Mouse (Mus musculus) embryonic facial prominence, embryonic 11.5 days (tissue): ENCODE data around the gene Dgcr6. TPM values are rescaled to one million over a fixed set of nuclear protein-coding genes. Genes with fewer than 3 reads are reported as not detected.

Experiments
- ATAC-seq: fragments of 200-750 bp; cut with Nextera tagmentation; replicated peaks from 2 replicates; pipeline ENCODE4 v1.8.0; 2017; ENCODE audit warnings: low read depth; ENCODE audit not compliant: insufficient number of reproducible peaks, low FRiP score, low TSS enrichment
- DNase-seq: peaks from one replicate; pipeline ENCODE4 v3.0.0-alpha.2; 2015; ENCODE audit warnings: low spot score
- H3K27ac ChIP-seq: fragments of 300-500 bp; sonication (generic); replicated peaks from 2 replicates; pipeline ENCODE4 v1.5.1; 2014; ENCODE audit warnings: mild to moderate bottlenecking, low read depth, low read length, control low read depth
- H3K27me3 ChIP-seq: fragments of 300-500 bp; sonication (generic); 2 replicates; pipeline ENCODE4 v1.6.1; 2014; ENCODE audit warnings: mild to moderate bottlenecking, low read length, moderate library complexity, mixed read lengths; ENCODE audit not compliant: control insufficient read depth, insufficient read depth
- H3K36me3 ChIP-seq: fragments of 300-500 bp; sonication (generic); replicated peaks from 2 replicates; pipeline ENCODE4 v1.6.1; 2014; ENCODE audit warnings: low read depth, mild to moderate bottlenecking, low read length, moderate library complexity, mixed read lengths; ENCODE audit not compliant: control insufficient read depth, insufficient read depth
- H3K4me1 ChIP-seq: fragments of 300-500 bp; sonication (generic); 2 replicates; pipeline ENCODE4 v1.6.1; 2014; ENCODE audit warnings: low read length, mixed read lengths; ENCODE audit not compliant: control insufficient read depth, insufficient read depth
- H3K4me2 ChIP-seq: fragments of 300-500 bp; sonication (generic); 2 replicates; pipeline ENCODE4 v1.6.1; 2014; ENCODE audit warnings: low read depth, mild to moderate bottlenecking, control low read depth, low read length, moderate library complexity
- H3K4me3 ChIP-seq: fragments of 300-500 bp; sonication (generic); 2 replicates; pipeline ENCODE4 v1.5.1; 2014; ENCODE audit warnings: low read depth, low read length, control low read depth
- H3K9ac ChIP-seq: fragments of 300-500 bp; sonication (generic); replicated peaks from 2 replicates; pipeline ENCODE4 v1.6.1; 2014; ENCODE audit warnings: mild to moderate bottlenecking, control low read depth, low read length
- H3K9me3 ChIP-seq: fragments of 300-500 bp; sonication (generic); replicated peaks from 2 replicates; pipeline ENCODE4 v1.6.1; 2016; ENCODE audit warnings: mild to moderate bottlenecking, low read length, inconsistent platforms, mixed read lengths; ENCODE audit not compliant: control insufficient read depth
- WGBS: fragments of 180-500 bp; shearing (Covaris S2); extraction: QIAGEN DNeasy Blood & Tissue Kit; methylation state at CpG from one replicate; pipeline ENCODE4 v1.1.7; 2014; 5-methylcytosine and 5-hydroxymethylcytosine counted together
- polyA plus RNA-seq: library from polyadenylated mRNA; unstranded; fragments of >200 nt; fragmentation: Nextera tagmentation; extraction: Ambion mirVana; gene quantifications from 2 replicates; pipeline ENCODE4 v1.2.1, GENCODE M21; 2014

Gene Dgcr6
- polyA plus RNA-seq, 1 experiment from 2014 or later, result 118 TPM

DNA sequence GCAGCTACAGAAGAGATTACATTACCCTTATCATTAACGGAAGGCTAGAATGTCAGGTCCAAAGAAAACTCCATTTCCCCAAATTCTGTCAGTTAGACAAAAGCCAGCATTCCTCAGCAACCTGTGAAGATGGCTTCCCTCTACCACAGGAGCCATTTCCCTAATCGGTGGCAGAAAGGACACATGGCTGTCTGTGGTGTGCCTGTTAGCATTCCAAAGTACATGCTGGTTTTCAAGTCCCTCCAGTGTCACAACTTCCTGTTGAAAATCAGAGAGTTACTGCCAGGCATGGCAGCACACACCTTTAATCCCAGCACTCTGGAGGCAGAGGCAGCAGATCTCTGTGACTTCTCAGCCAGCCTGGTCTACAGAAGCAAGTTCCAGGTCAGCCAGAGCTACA lies 3.6 kb downstream of the Dgcr6 start:
- Histone ChIP-seq H3K4me2 (no peak overlapping the region), H3K27me3 (no peaks in the 10 kb centered on the region), H3K36me3 (no peaks in the 10 kb centered on the region), H3K27ac (no peak overlapping the region), H3K4me1 (no peaks in the 10 kb centered on the region), H3K9ac (no peak overlapping the region), H3K9me3 (no peaks in the 10 kb centered on the region), H3K4me3 (no peak overlapping the region)
- WGBS, result 62% methylated on average over 2 of the region's 2 CpGs
- ATAC-seq (no peak), DNase-seq (no peak)

DNA sequence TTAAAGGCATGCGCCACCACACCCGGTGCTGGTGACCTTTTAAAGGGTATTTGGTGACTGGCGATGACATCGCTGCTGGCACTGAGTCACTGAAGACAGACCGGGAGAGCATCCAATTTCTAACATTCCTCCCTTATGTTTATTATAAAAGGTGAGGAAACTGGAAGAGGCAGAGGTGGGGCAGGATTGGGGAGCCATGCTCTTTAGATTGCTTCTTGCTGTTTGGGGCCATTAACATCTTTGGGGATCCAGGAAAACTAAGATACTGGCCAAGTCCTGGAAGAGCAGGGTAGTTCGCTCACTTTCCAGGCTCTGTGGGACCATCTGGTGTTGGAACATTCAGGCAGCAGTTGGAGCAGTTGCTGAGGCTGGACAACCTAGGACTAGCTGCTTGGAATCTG lies 5.7 kb downstream of the Dgcr6 start:
- 83% methylated on average over 6 of the region's 6 CpGs for WGBS

DNA sequence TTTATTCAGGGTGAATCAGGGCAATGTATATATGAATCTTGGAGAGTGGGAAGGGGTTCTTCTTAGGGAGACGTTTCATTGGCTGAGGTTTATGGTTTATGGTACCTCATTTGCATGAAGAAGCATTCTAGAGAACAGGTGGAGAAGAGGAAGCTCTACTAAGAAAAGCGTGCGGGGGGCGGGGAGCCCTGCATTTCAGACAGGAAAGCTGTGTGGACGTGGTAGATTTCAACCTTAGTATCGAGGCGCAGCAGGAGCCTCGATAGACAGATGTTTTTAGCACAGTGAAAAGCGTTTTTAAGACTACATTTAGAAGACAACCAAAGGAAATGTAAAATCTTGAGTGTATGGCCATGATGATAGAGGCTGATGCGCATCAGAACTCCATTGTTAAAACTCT lies 6.6 kb downstream of the Dgcr6 start:
- H3K9ac ChIP-seq, result no peak overlapping the region
- no peaks in the 10 kb centered on the region for H3K4me1 ChIP-seq
- no peaks in the 10 kb centered on the region for H3K36me3 ChIP-seq
- no peak overlapping the region for H3K27ac ChIP-seq
- no peaks in the 10 kb centered on the region for H3K27me3 ChIP-seq
- 76% methylated on average over 10 of the region's 10 CpGs for WGBS
- DNase-seq (no peak), ATAC-seq (no peak)
- no peak overlapping the region for H3K4me2 ChIP-seq
- no peak overlapping the region for H3K4me3 ChIP-seq
- no peaks in the 10 kb centered on the region for H3K9me3 ChIP-seq

More for the DNA sequence above, 5.7 kb downstream of the Dgcr6 start:
- Histone ChIP-seq H3K27ac (no peak overlapping the region), H3K27me3 (no peaks in the 10 kb centered on the region), H3K9me3 (no peaks in the 10 kb centered on the region), H3K36me3 (no peaks in the 10 kb centered on the region), H3K4me1 (no peaks in the 10 kb centered on the region), H3K4me3 (no peak overlapping the region), H3K9ac (no peak overlapping the region), H3K4me2 (no peak overlapping the region)
- ATAC-seq, result no peak
- no peak for DNase-seq

DNA sequence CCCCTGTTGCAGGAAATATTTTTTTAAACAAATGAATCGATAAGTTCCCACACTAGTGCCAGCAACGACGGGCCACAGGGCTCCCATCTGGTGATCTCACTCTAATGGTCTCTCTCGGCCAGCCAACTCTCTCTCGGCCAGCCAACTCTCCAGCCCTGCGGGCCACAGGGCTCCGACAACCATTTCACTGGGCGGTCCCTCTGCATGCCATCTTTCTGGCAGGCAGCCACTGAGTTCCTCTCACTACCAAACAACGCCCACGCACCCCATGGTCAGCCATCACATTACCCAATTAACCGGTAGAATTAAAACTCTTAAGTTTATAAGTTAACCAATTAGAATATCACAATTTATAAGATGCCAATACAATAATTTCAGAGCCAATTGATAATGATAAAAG lies 8.5 kb downstream of the Dgcr6 start:
- Histone ChIP-seq H3K4me1 (no peaks in the 10 kb centered on the region), H3K9ac (no peak overlapping the region), H3K4me3 (no peak overlapping the region), H3K27ac (no peak overlapping the region), H3K9me3 (no peaks in the 10 kb centered on the region), H3K27me3 (no peaks in the 10 kb centered on the region), H3K4me2 (no peak overlapping the region), H3K36me3 (no peaks in the 10 kb centered on the region)
- 85% methylated on average over 11 of the region's 11 CpGs for WGBS
- ATAC-seq, result no peak
- DNase-seq, result no peak

DNA sequence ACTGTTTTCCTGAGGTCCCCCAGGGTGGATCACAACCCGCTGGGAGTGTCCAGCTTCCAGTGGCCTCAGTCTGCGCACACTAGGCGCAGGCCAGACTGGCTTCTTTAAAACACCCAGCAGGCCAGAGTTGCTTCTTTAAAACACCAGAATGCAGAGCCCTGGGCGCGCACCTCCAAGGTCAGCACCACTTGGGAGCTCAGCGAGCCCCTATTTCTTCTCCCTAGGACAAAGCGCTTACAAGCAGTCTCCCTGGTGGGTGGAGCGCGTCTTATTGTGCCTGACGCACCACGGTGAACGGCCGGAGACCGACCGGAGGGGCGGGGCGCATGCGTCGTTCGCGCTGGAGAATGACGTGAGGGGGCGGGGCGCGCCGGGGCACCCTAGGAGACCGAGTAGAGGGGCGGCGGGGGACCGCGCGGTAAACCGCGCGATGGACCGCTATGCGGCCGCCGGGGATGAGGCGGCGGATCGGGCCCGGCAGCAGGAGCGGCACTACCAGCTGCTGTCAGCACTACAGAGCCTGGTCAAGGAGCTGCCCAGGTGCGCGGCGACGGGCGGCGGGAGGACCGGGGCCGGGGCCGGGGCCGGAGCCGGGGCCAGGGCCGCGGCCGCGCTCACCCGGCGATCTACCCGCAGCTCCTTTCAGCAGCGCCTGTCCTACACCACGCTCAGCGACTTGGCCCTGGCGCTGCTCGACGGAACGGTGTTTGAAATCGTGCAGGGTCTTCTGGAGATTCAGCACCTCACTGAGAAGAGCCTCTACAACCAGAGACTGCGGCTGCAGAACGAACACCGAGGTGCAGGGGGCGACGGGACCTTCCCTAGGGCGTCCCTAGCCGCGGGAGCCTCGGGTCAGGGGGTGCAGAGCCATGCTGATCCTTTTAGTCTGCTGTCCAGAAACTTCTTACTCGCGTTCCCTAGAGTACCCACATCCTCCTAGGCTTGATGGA lies 13.7 kb downstream of the Dgcr6 start:
- DNase-seq, result peak; percentile 96
- Histone ChIP-seq H3K27ac (peak overlapping the region; percentile 87), H3K27me3 (no peaks in the 10 kb centered on the region), H3K9ac (peak overlapping the region; percentile 87), H3K4me1 (no peaks in the 10 kb centered on the region), H3K4me2 (peak overlapping the region; percentile 54), H3K9me3 (no peaks in the 10 kb centered on the region), H3K4me3 (peak overlapping the region; percentile 84), H3K36me3 (no peaks in the 10 kb centered on the region; the same call in 1 of the 2 replicates)
- under 1% methylated on average over 78 of the region's 81 CpGs for whole genome bisulfite sequencing
- ATAC-seq, result peak; percentile 97

DNA sequence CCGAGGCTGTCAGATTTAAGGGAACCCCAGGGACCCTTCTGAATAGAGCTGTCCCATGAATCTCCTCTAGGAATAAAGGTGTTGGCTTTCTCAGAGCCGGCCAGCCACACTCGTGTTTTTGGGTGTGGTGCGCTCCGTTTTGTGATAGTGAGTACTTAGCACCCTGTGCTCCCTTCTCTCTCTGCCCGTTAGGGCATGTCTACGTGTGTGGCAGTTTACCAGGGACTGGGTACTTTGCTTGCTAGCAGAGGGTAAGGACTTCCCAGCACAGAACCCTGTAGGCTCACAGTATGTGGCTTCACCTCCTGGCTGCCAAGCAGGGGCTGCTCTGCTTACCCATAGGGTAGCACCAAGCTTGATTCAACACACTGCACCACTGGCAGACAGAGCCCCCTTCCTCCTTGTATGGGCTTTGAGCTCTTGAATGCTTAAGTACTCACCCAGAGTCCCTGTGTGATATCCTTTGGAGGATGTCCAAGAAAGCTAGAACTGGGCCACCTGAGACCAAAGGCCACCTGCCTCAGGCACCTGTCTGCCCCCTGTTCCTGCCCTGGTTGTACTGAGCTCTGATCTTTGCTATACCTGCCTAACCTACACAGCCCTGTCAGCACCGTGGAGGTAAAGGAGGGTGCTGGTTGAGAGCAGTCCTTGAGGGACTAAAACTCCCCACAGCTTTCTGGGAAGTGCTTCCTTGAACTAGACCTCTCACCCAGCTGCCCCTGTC lies 16.2 kb downstream of the Dgcr6 start:
- no peak overlapping the region for H3K9ac ChIP-seq
- H3K4me1 ChIP-seq, result no peaks in the 10 kb centered on the region
- ATAC-seq, result no peak
- H3K9me3 ChIP-seq, result no peaks in the 10 kb centered on the region
- DNase-seq, result no peak
- H3K4me2 ChIP-seq, result no peak overlapping the region
- WGBS, result 89% methylated on average over 8 of the region's 8 CpGs
- no peaks in the 10 kb centered on the region; the same call in none of the 2 replicates for H3K36me3 ChIP-seq
- H3K27me3 ChIP-seq, result no peaks in the 10 kb centered on the region
- no peak overlapping the region for H3K4me3 ChIP-seq
- H3K27ac ChIP-seq, result no peak overlapping the region

DNA sequence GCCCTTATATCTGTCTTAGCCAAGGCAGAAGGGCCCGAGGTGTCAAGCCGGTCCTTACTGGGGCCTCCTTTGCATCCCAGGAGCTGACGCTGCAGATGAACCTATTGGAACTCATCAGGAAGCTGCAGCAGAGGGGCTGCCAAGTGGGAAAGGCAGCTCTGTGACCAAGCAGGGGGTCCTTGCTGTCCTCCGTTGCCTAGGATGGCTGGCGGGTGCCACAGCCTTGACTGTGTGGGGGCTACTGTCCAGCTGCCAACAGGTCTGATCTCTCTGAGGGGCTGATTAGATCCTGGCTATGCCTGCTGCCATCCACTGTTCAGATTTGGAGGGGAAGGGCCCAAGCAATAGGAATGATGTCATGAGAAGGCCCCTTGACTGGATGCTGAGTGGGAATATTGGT lies 18.1 kb downstream of the Dgcr6 start:
- H3K9me3 ChIP-seq, result no peaks in the 10 kb centered on the region
- no peaks in the 10 kb centered on the region for H3K4me1 ChIP-seq
- ATAC-seq, result no peak
- H3K36me3 ChIP-seq, result no peaks in the 10 kb centered on the region; the same call in none of the 2 replicates
- WGBS, result 91% methylated on average over 5 of the region's 5 CpGs
- H3K4me3 ChIP-seq, result no peak overlapping the region
- no peak overlapping the region for H3K4me2 ChIP-seq
- no peaks in the 10 kb centered on the region for H3K27me3 ChIP-seq
- H3K27ac ChIP-seq, result no peak overlapping the region
- H3K9ac ChIP-seq, result no peak overlapping the region
- DNase-seq, result no peak

DNA sequence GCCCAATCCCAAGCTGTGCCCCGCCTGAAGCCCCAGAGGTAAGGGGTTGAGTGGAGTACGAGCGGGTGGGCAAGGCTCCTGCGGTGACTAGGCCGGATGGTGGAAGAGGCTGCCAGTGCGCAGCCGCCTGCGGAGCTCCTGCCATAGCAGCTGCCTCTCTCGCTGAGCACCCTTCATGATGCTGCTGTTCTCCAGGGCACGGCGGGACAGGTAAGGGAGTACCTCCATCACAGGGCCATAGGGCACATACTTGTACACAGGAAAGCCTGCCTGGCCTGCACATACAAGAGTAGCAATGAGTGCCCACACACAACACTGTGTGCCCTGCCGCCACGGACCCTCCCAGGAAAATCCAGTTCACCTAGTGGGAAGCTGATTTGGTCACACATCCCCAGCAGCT lies 19.4 kb downstream of the Dgcr6 start:
- DNase-seq (no peak), ATAC-seq (no peak)
- Histone ChIP-seq H3K4me3 (no peak overlapping the region), H3K27ac (no peak overlapping the region), H3K36me3 (no peaks in the 10 kb centered on the region; the same call in none of the 2 replicates), H3K4me1 (no peaks in the 10 kb centered on the region), H3K9me3 (no peaks in the 10 kb centered on the region), H3K4me2 (no peak overlapping the region), H3K9ac (no peak overlapping the region), H3K27me3 (no peaks in the 10 kb centered on the region)
- WGBS, result 92% methylated on average over 13 of the region's 13 CpGs
